Mouse (Mus musculus) heart, embryonic 14.5 days (tissue): Measurements from ENCODE around the gene Vmn1r101. TPM values are rescaled to one million over a fixed set of nuclear protein-coding genes. Genes with fewer than 3 reads are reported as not detected.
"Not testable (repeated sequence)": the region's sequence is repeated elsewhere in the genome, so short reads cannot be mapped to it uniquely, and the experiment has no call there.

Experiments used
- ATAC-seq: fragments of 200-750 bp; cut with Nextera tagmentation; 2 replicates; pipeline ENCODE4 v1.8.0; 2017; ENCODE audit warnings: low read depth, moderate TSS enrichment; ENCODE audit not compliant: insufficient number of reproducible peaks, insufficient read depth, low FRiP score
- H3K27ac ChIP-seq, 2 experiments: fragments of 200-500 bp in 1 of 2; fragments of 300-500 bp in 1 of 2; sonication (generic) in 1 of 2; replicated peaks in 1 of 2; 2 replicates each; pipeline ENCODE4 v1.5.1; 2012 to 2014; ENCODE audit warnings: low read depth in 2 of 2, low read length in 2 of 2, control low read depth in 1 of 2, mild to moderate bottlenecking in 1 of 2, mixed read lengths in 1 of 2; ENCODE audit not compliant: control insufficient read depth in 1 of 2, insufficient read depth in 1 of 2
- H3K27me3 ChIP-seq: fragments of 300-500 bp; sonication (generic); 2 replicates; pipeline ENCODE4 v1.6.1; 2014; ENCODE audit warnings: mild to moderate bottlenecking, low read length, control low read depth; ENCODE audit not compliant: control insufficient read depth, insufficient read depth
- H3K36me3 ChIP-seq: fragments of 300-500 bp; sonication (generic); 2 replicates; pipeline ENCODE4 v1.6.1; 2014; ENCODE audit warnings: mild to moderate bottlenecking, control low read depth, low read length, mixed read lengths; ENCODE audit not compliant: control insufficient read depth, insufficient read depth
- H3K4me1 ChIP-seq, 2 experiments: fragments of 200-500 bp in 1 of 2; fragments of 300-500 bp in 1 of 2; sonication (generic) in 1 of 2; 2 replicates each; pipeline ENCODE4 v1.6.1; 2012 to 2014; ENCODE audit warnings: low read length in 2 of 2, control low read depth in 1 of 2, mixed read lengths in 1 of 2; ENCODE audit not compliant: control insufficient read depth in 2 of 2, insufficient read depth in 2 of 2
- H3K4me2 ChIP-seq: fragments of 300-500 bp; sonication (generic); 2 replicates; pipeline ENCODE4 v1.6.1; 2014; ENCODE audit warnings: mild to moderate bottlenecking, low read length
- H3K4me3 ChIP-seq, 2 experiments: fragments of 200-500 bp in 1 of 2; fragments of 300-500 bp in 1 of 2; sonication (generic) in 1 of 2; 2 replicates each; pipeline ENCODE4 v1.5.1; 2012 to 2014; ENCODE audit warnings: low read length in 2 of 2, mild to moderate bottlenecking in 2 of 2, control low read depth in 1 of 2, low read depth in 1 of 2, moderate library complexity in 1 of 2; ENCODE audit not compliant: control insufficient read depth in 1 of 2, insufficient read depth in 1 of 2
- H3K9ac ChIP-seq: fragments of 300-500 bp; sonication (generic); 2 replicates; pipeline ENCODE4 v1.6.1; 2014; ENCODE audit warnings: mild to moderate bottlenecking, low read length
- H3K9me3 ChIP-seq: fragments of 300-500 bp; sonication (generic); 2 replicates; pipeline ENCODE4 v1.6.1; 2016; ENCODE audit warnings: low read length, control low read depth; ENCODE audit not compliant: control insufficient read depth
- WGBS: fragments of 180-500 bp; shearing (Covaris S2); extraction: QIAGEN DNeasy Blood & Tissue Kit; methylation state at CpG from one replicate; pipeline ENCODE4 v1.1.7; 2014; 5-methylcytosine and 5-hydroxymethylcytosine counted together
- polyA plus RNA-seq: library from polyadenylated mRNA; unstranded; fragments of >200 nt; fragmentation: Nextera tagmentation; extraction: Ambion mirVana; gene quantifications from 2 replicates; pipeline ENCODE4 v1.2.1, GENCODE M21; 2014

The Vmn1r101 gene
- polyA plus RNA-seq: not detected in 2 replicates

DNA sequence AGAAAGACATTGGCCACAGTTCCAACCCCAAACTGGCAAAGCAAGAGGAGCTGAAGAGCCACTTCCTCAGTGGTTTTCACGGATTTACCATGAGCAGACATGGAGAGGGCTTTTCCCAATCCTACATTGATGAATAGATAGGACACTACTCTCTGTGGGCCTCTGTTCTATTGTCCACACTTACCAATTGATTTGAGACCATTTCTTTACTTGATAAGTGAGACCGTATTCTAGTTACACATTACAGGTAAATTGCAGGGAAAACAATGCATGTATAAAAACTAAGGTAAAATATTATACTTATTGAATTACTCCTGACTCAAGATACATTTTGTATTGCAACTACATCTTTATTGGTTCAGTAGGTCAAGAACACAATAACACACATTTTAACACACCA lies at the start of gene Vmn1r101:
Gene Vmn1r101 (minus strand): TSS at position 101 of the 400 bp plus-strand sequence.
- not testable (repeated sequence) for H3K36me3 ChIP-seq, H3K27ac ChIP-seq, ATAC-seq, H3K9me3 ChIP-seq, H3K27me3 ChIP-seq, H3K4me3 ChIP-seq, H3K9ac ChIP-seq, H3K4me1 ChIP-seq, H3K4me2 ChIP-seq
- no CpG with 5 or more reads among the region's 2 CpGs for WGBS

DNA sequence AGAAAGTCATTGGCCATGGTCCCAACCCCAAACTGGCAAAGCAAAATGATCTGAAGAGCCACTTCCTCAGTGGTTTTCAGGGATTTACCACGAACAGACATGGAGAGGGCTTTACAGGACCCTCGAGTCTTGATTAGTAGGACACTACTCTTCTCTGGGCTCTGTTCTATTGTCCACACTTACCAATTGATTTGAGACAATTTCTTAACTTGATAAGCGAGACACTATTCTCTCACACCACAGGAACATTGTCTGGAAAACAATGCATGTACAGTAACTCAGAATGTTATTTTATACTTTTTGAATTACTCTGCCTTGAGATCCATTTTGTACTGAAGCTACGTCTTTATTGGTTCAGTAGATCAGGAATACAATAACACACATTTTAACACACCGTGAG lies 32.4 kb upstream of the Vmn1r101 start, which contains the start of gene Gm10670:
Gene Gm10670 (minus strand): TSS at position 101 of the 400 bp plus-strand sequence.
- ATAC-seq, H3K9me3 ChIP-seq: not testable (repeated sequence)
- no CpG with 5 or more reads among the region's 5 CpGs for WGBS

DNA sequence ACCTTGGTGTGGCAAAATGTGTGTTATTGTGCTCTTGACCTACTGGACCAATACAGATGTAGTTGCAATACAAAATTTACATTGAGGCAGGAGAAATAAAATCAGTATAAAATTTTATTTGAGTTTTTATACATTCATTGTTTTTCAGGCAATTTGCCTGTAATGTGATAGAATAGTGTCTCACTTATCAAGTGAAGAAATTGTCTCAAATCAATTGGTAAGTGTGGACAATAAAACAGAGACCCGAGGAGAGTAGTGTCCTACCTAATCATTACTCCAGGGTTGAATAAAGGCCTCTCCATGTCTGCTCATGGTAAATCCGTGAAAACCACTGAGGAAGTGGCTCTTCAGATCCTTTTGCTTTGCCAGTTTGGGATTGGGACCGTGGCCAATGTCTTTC lies 24.8 kb downstream of the Vmn1r101 start, which contains the start of gene Vmn1r100:
Gene Vmn1r100 (plus strand): TSS at position 301 of the 400 bp plus-strand sequence.
- H3K27ac ChIP-seq, H3K9ac ChIP-seq, H3K9me3 ChIP-seq, H3K4me1 ChIP-seq, H3K27me3 ChIP-seq, H3K4me3 ChIP-seq, ATAC-seq, H3K36me3 ChIP-seq, H3K4me2 ChIP-seq: not testable (repeated sequence)
- WGBS: no CpG with 5 or more reads among the region's 3 CpGs

More for the DNA sequence above, 32.4 kb upstream of the Vmn1r101 start, which contains the start of gene Gm10670:
- not testable (repeated sequence) for H3K27me3 ChIP-seq, H3K4me1 ChIP-seq, H3K4me2 ChIP-seq, H3K4me3 ChIP-seq, H3K9ac ChIP-seq, H3K27ac ChIP-seq, H3K36me3 ChIP-seq

Other genes with a start within 250 kb of the Vmn1r101 start
- not detected in 2 replicates for gene Vmn1r95, start 248.9 kb downstream of the Vmn1r101 start, polyA plus RNA-seq
- not detected in 2 replicates for gene Gm6164, start 237.0 kb downstream of the Vmn1r101 start, polyA plus RNA-seq
- gene Gm4498, start 208.8 kb downstream of the Vmn1r101 start, polyA plus RNA-seq: not detected in 2 replicates
- gene Gm5890, start 179.8 kb downstream of the Vmn1r101 start, polyA plus RNA-seq: not detected in 2 replicates
- gene Gm4133, start 108.5 kb downstream of the Vmn1r101 start, polyA plus RNA-seq: not detected in 2 replicates
- not detected in 2 replicates for gene Gm5728, start 67.2 kb downstream of the Vmn1r101 start, polyA plus RNA-seq
- not detected in 2 replicates for gene Vmn1r100, start 24.7 kb downstream of the Vmn1r101 start, polyA plus RNA-seq
- gene Gm10670, start 32.3 kb upstream of the Vmn1r101 start, polyA plus RNA-seq: not detected in 2 replicates
- gene Vmn1r103, start 67.9 kb upstream of the Vmn1r101 start, polyA plus RNA-seq: not detected in 2 replicates
- not detected in 2 replicates for gene Vmn1r104, start 91.2 kb upstream of the Vmn1r101 start, polyA plus RNA-seq
- gene Gm5726, start 103.2 kb upstream of the Vmn1r101 start, polyA plus RNA-seq: not detected in 2 replicates
- gene Gm4141, start 133.6 kb upstream of the Vmn1r101 start, polyA plus RNA-seq: not detected in 2 replicates
- gene Gm4513, start 156.4 kb upstream of the Vmn1r101 start, polyA plus RNA-seq: not detected in 2 replicates
- gene Vmn1r107, start 226.3 kb upstream of the Vmn1r101 start, polyA plus RNA-seq: not detected in 2 replicates